Mouse (Mus musculus) olfactory bulb, adult 2 months (tissue): ENCODE measurements around the gene Usp54.

ENCODE experiments used
- CTCF ChIP-seq: fragments of 200-500 bp; IDR thresholded peaks from 2 replicates; pipeline ENCODE4 v1.5.1; 2012; ENCODE audit warnings: low read depth, mild to moderate bottlenecking, low read length, moderate library complexity; ENCODE audit not compliant: insufficient read depth
- POLR2A ChIP-seq: fragments of 200-500 bp; IDR thresholded peaks from 2 replicates; pipeline ENCODE4 v1.6.1; 2012; ENCODE audit warnings: mild to moderate bottlenecking, low read depth, low read length, moderate library complexity; ENCODE audit not compliant: insufficient read depth

DNA sequence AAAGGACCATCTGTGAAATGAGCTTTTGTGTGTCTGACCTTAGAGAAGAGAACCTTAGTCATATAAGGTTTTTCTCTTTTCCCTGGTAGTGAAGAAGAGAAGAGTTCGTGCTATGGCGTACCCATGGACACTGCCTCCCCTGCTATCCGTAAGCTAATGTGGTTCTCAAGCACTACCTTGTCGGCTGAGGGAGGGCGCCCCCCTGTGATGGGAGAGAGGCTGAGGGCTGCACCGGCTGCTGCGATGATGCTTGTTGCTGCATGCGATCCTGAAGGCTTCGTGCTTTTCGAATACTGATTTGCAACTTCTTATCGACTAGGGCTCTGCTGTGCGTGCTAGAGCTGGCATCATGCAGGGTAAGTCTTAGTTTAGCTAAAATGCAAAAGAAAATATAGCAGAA, 76.2 kb downstream of the Usp54 start:
- TF ChIP-seq CTCF (no peak), POLR2A (no peak)
